11 mouse cellular contexts compared by ENCODE assay signal in genomic region chr10:128434681-128435080, GRCm38 (mm10). TPM values are rescaled to one million over a fixed set of nuclear protein-coding genes. Genes with fewer than 3 reads are reported as not detected.
DNase-seq lines count a peak whose midpoint lies in the region; ATAC-seq and TF ChIP-seq lines count a peak whose summit lies in the region.
"Had no signal": no experiment of that assay in that cellular context is flagged by ENCODE, and none has a peak within 500 bp of the region (broad histone marks: within the 10 kb centered on the region; RNA-seq: fewer than 3 reads in every experiment).

No protein-coding gene starts in this region.

- no peaks in the 10 kb centered on the region for H3K9me3 ChIP-seq in kidney, postnatal 0 days (replicated peaks; ENCODE audit: low read length)

- H3K4me3 ChIP-seq in kidney, postnatal 0 days (replicated peaks; ENCODE audit: low read depth, low read length): no peak overlapping the region

- H3K36me3 ChIP-seq in kidney, postnatal 0 days (ENCODE audit: insufficient read depth, low read length): peaks cover 40% of the 10 kb centered on the region

- no peaks in the 10 kb centered on the region for H3K27me3 ChIP-seq in kidney, postnatal 0 days (ENCODE audit: insufficient read depth, low read length)

- H3K4me1 ChIP-seq in kidney, postnatal 0 days (replicated peaks; ENCODE audit: insufficient read depth, low read length): no peaks in the 10 kb centered on the region

- WGBS in kidney, postnatal 0 days: 59% methylated on average over 10 of the region's 10 CpGs

- no peak for DNase-seq in kidney, postnatal 0 days (ENCODE audit: low spot score)
- DNase-seq in kidney, postnatal 14 days: no peak
- peak; percentile 71 for DNase-seq in T-cell, adult 2 months (ENCODE audit: low spot score)
- peak; percentile 34 to 60 for DNase-seq in thymus, adult 18-20 months
- DNase-seq in lung, postnatal 36 days: no peak
- no peak for DNase-seq in embryo, embryonic 10 days (ENCODE audit: low spot score)
- DNase-seq: cerebellum, postnatal 36 days; gastrocnemius, postnatal 14 days; lung, embryonic 14.5 days; right cerebral cortex, adult 18-20 months had no signal

- ATAC-seq in kidney, postnatal 0 days (replicated peaks; ENCODE audit: low FRiP score, low read depth): no peak
- peak; percentile 25 to 49; a peak in 2 of 4 replicates for ATAC-seq in hematopoietic stem cell, adult 5-6 weeks (replicated peaks in 1 of 2; ENCODE audit: insufficient read depth in 1 of 2, low FRiP score in 2 of 2, low TSS enrichment in 1 of 2, low read depth in 1 of 2, poor library complexity in 2 of 2, severe bottlenecking in 2 of 2)

- no peak overlapping the region for H3K9ac ChIP-seq in kidney, postnatal 0 days (ENCODE audit: low read depth, low read length)
- H3K9ac ChIP-seq: lung, embryonic 14.5 days had no signal

- H3K4me2 ChIP-seq in kidney, postnatal 0 days (ENCODE audit: low read length): no peak overlapping the region
- H3K4me2 ChIP-seq: lung, embryonic 14.5 days had no signal

- no peak for TF ChIP-seq CTCF in kidney, postnatal 0 days (IDR thresholded peaks at IDR 0.05; ENCODE audit: low read depth)

- peak overlapping the region; percentile 75 for H3K27ac ChIP-seq in kidney, postnatal 0 days

RNA-seq across cellular contexts. Expression of gene Rnf41, which starts 23.2 kb away (rescaled TPM):
- 34.9 and 39.3 TPM in 2 replicates for polyA plus RNA-seq in kidney, postnatal 0 days (2015; fragmentation: Nextera tagmentation; extraction: Ambion mirVana)
- total RNA-seq in hematopoietic stem cell, adult 5-6 weeks (2017): 18.4 and 20.7 TPM in 2 replicates

RNA-seq across cellular contexts. Expression of gene Nabp2, which starts 23.4 kb away (rescaled TPM):
- polyA plus RNA-seq in kidney, postnatal 0 days (2015; fragmentation: Nextera tagmentation; extraction: Ambion mirVana): 82.4 and 85.5 TPM in 2 replicates
- total RNA-seq in hematopoietic stem cell, adult 5-6 weeks (2017): 57.0 and 106 TPM in 2 replicates

RNA-seq across cellular contexts. Expression of gene Smarcc2, which starts 24.4 kb away (rescaled TPM):
- polyA plus RNA-seq in kidney, postnatal 0 days (2015; fragmentation: Nextera tagmentation; extraction: Ambion mirVana): 40.5 and 44.9 TPM in 2 replicates
- total RNA-seq in hematopoietic stem cell, adult 5-6 weeks (2017): 83.2 and 92.7 TPM in 2 replicates

RNA-seq across cellular contexts. Expression of gene Slc39a5, which starts 33.7 kb away (rescaled TPM):
- 56.0 and 64.8 TPM in 2 replicates for polyA plus RNA-seq in kidney, postnatal 0 days (2015; fragmentation: Nextera tagmentation; extraction: Ambion mirVana)
- not detected in 2 replicates for total RNA-seq in hematopoietic stem cell, adult 5-6 weeks (2017)
- total RNA-seq: gastrocnemius, postnatal 14 days had no signal

RNA-seq across cellular contexts. Expression of gene Ankrd52, which starts 57.8 kb away (rescaled TPM):
- 6.2 TPM in 2 replicates for polyA plus RNA-seq in kidney, postnatal 0 days (2015; fragmentation: Nextera tagmentation; extraction: Ambion mirVana)
- 8.9 and 12.1 TPM in 2 replicates for total RNA-seq in hematopoietic stem cell, adult 5-6 weeks (2017)

Comparison
In these comparisons a context has a peak if more than half of its experiments do, and no peak if none do; other contexts are left out.
1. DNase-seq: peak in T-cell, adult 2 months (single experiment) and thymus, adult 18-20 months (2 of 2); none in kidney, postnatal 0 days (single experiment), kidney, postnatal 14 days (single experiment), lung, postnatal 36 days (single experiment) and embryo, embryonic 10 days (single experiment).